In genomic region chr9:44373386-44373785, GRCm38 (mm10) we compare ENCODE assay signal across 25 mouse cellular contexts. TPM values are rescaled to one million over a fixed set of nuclear protein-coding genes. Genes with fewer than 3 reads are reported as not detected.
A peak's percentile ranks its signal among the peaks of the same experiment; 100 is the strongest.
DNase-seq lines count a peak whose midpoint lies in the region; ATAC-seq lines count a peak whose summit lies in the region.
"Had no signal": no experiment of that assay in that cellular context is flagged by ENCODE, and none has a peak within 500 bp of the region (broad histone marks: within the 10 kb centered on the region; RNA-seq: fewer than 3 reads in every experiment).

No protein-coding gene starts in this region.

- H3K36me3 ChIP-seq in heart, embryonic 12.5 days = no peaks in the 10 kb centered on the region
- no peaks in the 10 kb centered on the region for H3K36me3 ChIP-seq in heart, embryonic 10.5 days
- no peaks in the 10 kb centered on the region for H3K36me3 ChIP-seq in liver, embryonic 12.5 days
- no peaks in the 10 kb centered on the region for H3K36me3 ChIP-seq in liver, embryonic 11.5 days (ENCODE audit: control insufficient read depth, insufficient read depth, low read length)
- no peaks in the 10 kb centered on the region for H3K36me3 ChIP-seq in liver, embryonic 13.5 days
- H3K36me3 ChIP-seq: embryonic facial prominence, embryonic 15.5 days; heart, embryonic 13.5 days; hindbrain, embryonic 15.5 days had no signal

- no peak overlapping the region for H3K9ac ChIP-seq in heart, embryonic 12.5 days
- peak overlapping the region; percentile 9; the same call in 1 of the 2 replicates for H3K9ac ChIP-seq in liver, embryonic 12.5 days
- H3K9ac ChIP-seq in liver, embryonic 11.5 days (ENCODE audit: low read depth, low read length) = no peak overlapping the region
- H3K9ac ChIP-seq in liver, embryonic 13.5 days = peak overlapping the region; percentile 28; the same call in 1 of the 2 replicates
- H3K9ac ChIP-seq: embryonic facial prominence, embryonic 15.5 days; forebrain, embryonic 13.5 days; forebrain, postnatal 0 days; heart, embryonic 13.5 days; hindbrain, embryonic 15.5 days had no signal

- DNase-seq in heart, embryonic 10.5 days (ENCODE audit: low spot score) = no peak
- no peak for DNase-seq in liver, embryonic 11.5 days (ENCODE audit: low spot score)
- DNase-seq in liver, embryonic 13.5 days = no peak
- DNase-seq in embryo, embryonic 10.5 days (ENCODE audit: low spot score) = no peak
- no peak for DNase-seq in ovary, postnatal 36 days (ENCODE audit: low spot score)
- DNase-seq in cerebellum, postnatal 4 days (ENCODE audit: low spot score in 2 of 2) = no peak
- DNase-seq: adrenal gland, postnatal 14 days; B cell, adult 2 months; cerebellum, adult 11-12 months; cerebellum, adult 9-10 months; cerebellum, postnatal 25 days; embryo, embryonic 11 days; forebrain, postnatal 0 days; gastrocnemius, postnatal 14 days; heart, adult 2 months; heart, postnatal 36 days had no signal

- H3K4me1 ChIP-seq in heart, embryonic 12.5 days (replicated peaks) = peaks cover 2% of the 10 kb centered on the region; the same call in 1 of the 2 replicates
- H3K4me1 ChIP-seq in heart, embryonic 10.5 days = peaks cover 4% of the 10 kb centered on the region; the same call in 1 of the 2 replicates
- peaks cover 20% of the 10 kb centered on the region for H3K4me1 ChIP-seq in liver, embryonic 12.5 days
- peaks cover 7% of the 10 kb centered on the region for H3K4me1 ChIP-seq in liver, embryonic 11.5 days (replicated peaks; ENCODE audit: control insufficient read depth, insufficient read depth, low read length)
- peaks cover 18% of the 10 kb centered on the region for H3K4me1 ChIP-seq in liver, embryonic 13.5 days (replicated peaks)
- H3K4me1 ChIP-seq: embryonic facial prominence, embryonic 15.5 days had no signal

- H3K27ac ChIP-seq in heart, embryonic 12.5 days (ENCODE audit: poor library complexity, severe bottlenecking) = no peak overlapping the region
- H3K27ac ChIP-seq in heart, embryonic 10.5 days = no peak overlapping the region
- peak overlapping the region; percentile 27; the same call in 1 of the 2 replicates for H3K27ac ChIP-seq in liver, embryonic 12.5 days
- H3K27ac ChIP-seq in liver, embryonic 11.5 days (ENCODE audit: low read depth, low read length) = no peak overlapping the region
- H3K27ac ChIP-seq in liver, embryonic 13.5 days = peak overlapping the region; percentile 21
- H3K27ac ChIP-seq: embryonic facial prominence, embryonic 15.5 days; forebrain, embryonic 13.5 days; heart, adult 2 months; heart, embryonic 13.5 days; hindbrain, embryonic 15.5 days had no signal

- ATAC-seq in heart, embryonic 12.5 days (ENCODE audit: insufficient number of reproducible peaks, low FRiP score) = peak; percentile 18; the same call in 1 of the 2 replicates
- ATAC-seq in liver, embryonic 12.5 days = 0 out of 2 replicates have a peak, but pooled peaks have one; percentile 42
- ATAC-seq in liver, embryonic 11.5 days (replicated peaks; ENCODE audit: low FRiP score) = no peak
- ATAC-seq in liver, embryonic 13.5 days (ENCODE audit: low read depth) = no peak
- ATAC-seq: activated CD4-positive, CD25-positive, alpha-beta regulatory T cell, adult 4 months; CD4-positive, CD25-positive, alpha-beta regulatory T cell, adult 4 months; forebrain, embryonic 13.5 days; forebrain, postnatal 0 days; Patski had no signal

- no peaks in the 10 kb centered on the region for H3K27me3 ChIP-seq in heart, embryonic 12.5 days (replicated peaks)
- H3K27me3 ChIP-seq in heart, embryonic 10.5 days (ENCODE audit: insufficient read depth, poor library complexity, severe bottlenecking) = no peaks in the 10 kb centered on the region
- H3K27me3 ChIP-seq in liver, embryonic 12.5 days (replicated peaks) = no peaks in the 10 kb centered on the region
- H3K27me3 ChIP-seq in liver, embryonic 11.5 days (replicated peaks; ENCODE audit: control insufficient read depth, insufficient read depth, low read length) = no peaks in the 10 kb centered on the region
- H3K27me3 ChIP-seq in liver, embryonic 13.5 days = no peaks in the 10 kb centered on the region
- H3K27me3 ChIP-seq: embryonic facial prominence, embryonic 15.5 days; forebrain, embryonic 13.5 days; heart, embryonic 13.5 days; hindbrain, embryonic 15.5 days; Patski had no signal

- no peak overlapping the region for H3K4me3 ChIP-seq in heart, embryonic 12.5 days
- no peak overlapping the region for H3K4me3 ChIP-seq in heart, embryonic 10.5 days
- no peak overlapping the region for H3K4me3 ChIP-seq in liver, embryonic 12.5 days
- no peak overlapping the region for H3K4me3 ChIP-seq in liver, embryonic 11.5 days (ENCODE audit: low read depth, low read length)
- no peak overlapping the region for H3K4me3 ChIP-seq in liver, embryonic 13.5 days (replicated peaks)
- H3K4me3 ChIP-seq: embryonic facial prominence, embryonic 15.5 days; forebrain, embryonic 13.5 days; heart, adult 2 months; heart, embryonic 13.5 days; hindbrain, embryonic 15.5 days had no signal

- no peaks in the 10 kb centered on the region for H3K9me3 ChIP-seq in heart, embryonic 12.5 days (replicated peaks)
- H3K9me3 ChIP-seq in heart, embryonic 10.5 days = no peaks in the 10 kb centered on the region
- no peaks in the 10 kb centered on the region for H3K9me3 ChIP-seq in liver, embryonic 12.5 days (replicated peaks)
- no peaks in the 10 kb centered on the region for H3K9me3 ChIP-seq in liver, embryonic 11.5 days (ENCODE audit: control insufficient read depth, low read length)
- H3K9me3 ChIP-seq in liver, embryonic 13.5 days (replicated peaks) = no peaks in the 10 kb centered on the region
- H3K9me3 ChIP-seq: embryonic facial prominence, embryonic 15.5 days; forebrain, embryonic 13.5 days; heart, embryonic 13.5 days; hindbrain, embryonic 15.5 days had no signal

- no peak overlapping the region for H3K4me2 ChIP-seq in heart, embryonic 12.5 days
- H3K4me2 ChIP-seq in liver, embryonic 12.5 days = no peak overlapping the region
- H3K4me2 ChIP-seq in liver, embryonic 11.5 days = no peak overlapping the region
- no peak overlapping the region for H3K4me2 ChIP-seq in liver, embryonic 13.5 days
- H3K4me2 ChIP-seq: embryonic facial prominence, embryonic 15.5 days; forebrain, embryonic 13.5 days; heart, embryonic 13.5 days; hindbrain, embryonic 15.5 days had no signal

RNA-seq across cellular contexts. Expression of gene Hyou1, which starts 5.9 kb away (rescaled TPM):
- polyA plus RNA-seq in heart, embryonic 12.5 days (2016; fragmentation: Nextera tagmentation; extraction: Ambion mirVana) = 21.5 and 23.6 TPM in 2 replicates
- 23.4 and 25.0 TPM in 2 replicates for polyA plus RNA-seq in heart, embryonic 10.5 days (2016; fragmentation: Nextera tagmentation; extraction: Ambion mirVana)
- polyA plus RNA-seq in liver, embryonic 12.5 days (2016; fragmentation: Nextera tagmentation; extraction: Ambion mirVana) = 24.4 and 26.4 TPM in 2 replicates
- polyA plus RNA-seq in liver, embryonic 11.5 days (2014; fragmentation: Nextera tagmentation; extraction: Ambion mirVana) = 37.1 and 37.7 TPM in 2 replicates
- 15.8 and 19.0 TPM in 2 replicates for polyA plus RNA-seq in liver, embryonic 13.5 days (2015; fragmentation: Nextera tagmentation; extraction: Ambion mirVana)

RNA-seq across cellular contexts. Expression of gene Vps11, which starts 11.9 kb away (rescaled TPM):
- 19.7 and 21.8 TPM in 2 replicates for polyA plus RNA-seq in heart, embryonic 12.5 days (2016; fragmentation: Nextera tagmentation; extraction: Ambion mirVana)
- polyA plus RNA-seq in heart, embryonic 10.5 days (2016; fragmentation: Nextera tagmentation; extraction: Ambion mirVana) = 22.8 and 26.3 TPM in 2 replicates
- 17.0 and 19.0 TPM in 2 replicates for polyA plus RNA-seq in liver, embryonic 12.5 days (2016; fragmentation: Nextera tagmentation; extraction: Ambion mirVana)
- polyA plus RNA-seq in liver, embryonic 11.5 days (2014; fragmentation: Nextera tagmentation; extraction: Ambion mirVana) = 25.2 and 26.1 TPM in 2 replicates
- polyA plus RNA-seq in liver, embryonic 13.5 days (2015; fragmentation: Nextera tagmentation; extraction: Ambion mirVana) = 14.8 and 15.3 TPM in 2 replicates

RNA-seq across cellular contexts. Expression of gene Slc37a4, which starts 23.3 kb away (rescaled TPM):
- 28.1 and 33.0 TPM in 2 replicates for polyA plus RNA-seq in heart, embryonic 12.5 days (2016; fragmentation: Nextera tagmentation; extraction: Ambion mirVana)
- polyA plus RNA-seq in heart, embryonic 10.5 days (2016; fragmentation: Nextera tagmentation; extraction: Ambion mirVana) = 25.3 and 33.4 TPM in 2 replicates
- polyA plus RNA-seq in liver, embryonic 12.5 days (2016; fragmentation: Nextera tagmentation; extraction: Ambion mirVana) = 19.7 and 21.1 TPM in 2 replicates
- 33.2 TPM in 2 replicates for polyA plus RNA-seq in liver, embryonic 11.5 days (2014; fragmentation: Nextera tagmentation; extraction: Ambion mirVana)
- 18.4 and 21.3 TPM in 2 replicates for polyA plus RNA-seq in liver, embryonic 13.5 days (2015; fragmentation: Nextera tagmentation; extraction: Ambion mirVana)

RNA-seq across cellular contexts. Expression of gene Hmbs, which starts 29.4 kb away (rescaled TPM):
- polyA plus RNA-seq in heart, embryonic 12.5 days (2016; fragmentation: Nextera tagmentation; extraction: Ambion mirVana) = 158 and 176 TPM in 2 replicates
- 276 and 285 TPM in 2 replicates for polyA plus RNA-seq in heart, embryonic 10.5 days (2016; fragmentation: Nextera tagmentation; extraction: Ambion mirVana)
- polyA plus RNA-seq in liver, embryonic 12.5 days (2016; fragmentation: Nextera tagmentation; extraction: Ambion mirVana) = 1,354 and 1,355 TPM in 2 replicates
- polyA plus RNA-seq in liver, embryonic 11.5 days (2014; fragmentation: Nextera tagmentation; extraction: Ambion mirVana) = 879 and 949 TPM in 2 replicates
- polyA plus RNA-seq in liver, embryonic 13.5 days (2015; fragmentation: Nextera tagmentation; extraction: Ambion mirVana) = 1,411 and 1,456 TPM in 2 replicates

RNA-seq across cellular contexts. Expression of gene Rps25, which starts 33.6 kb away (rescaled TPM):
- polyA plus RNA-seq in heart, embryonic 12.5 days (2016; fragmentation: Nextera tagmentation; extraction: Ambion mirVana) = 1,234 and 1,239 TPM in 2 replicates
- polyA plus RNA-seq in heart, embryonic 10.5 days (2016; fragmentation: Nextera tagmentation; extraction: Ambion mirVana) = 1,461 and 1,463 TPM in 2 replicates
- 1,783 and 1,792 TPM in 2 replicates for polyA plus RNA-seq in liver, embryonic 12.5 days (2016; fragmentation: Nextera tagmentation; extraction: Ambion mirVana)
- 2,656 and 2,838 TPM in 2 replicates for polyA plus RNA-seq in liver, embryonic 11.5 days (2014; fragmentation: Nextera tagmentation; extraction: Ambion mirVana)
- 1,487 and 1,590 TPM in 2 replicates for polyA plus RNA-seq in liver, embryonic 13.5 days (2015; fragmentation: Nextera tagmentation; extraction: Ambion mirVana)

Comparison
In these comparisons a context has a peak if more than half of its experiments do, and no peak if none do; other contexts are left out.
1. ATAC-seq: peak in heart, embryonic 12.5 days (single experiment) and liver, embryonic 12.5 days (single experiment); none in liver, embryonic 11.5 days (single experiment) and liver, embryonic 13.5 days (single experiment).
2. H3K27ac ChIP-seq: peak in liver, embryonic 12.5 days (single experiment) and liver, embryonic 13.5 days (single experiment); none in heart, embryonic 12.5 days (single experiment), heart, embryonic 10.5 days (single experiment) and liver, embryonic 11.5 days (single experiment).
3. H3K9ac ChIP-seq: peak in liver, embryonic 12.5 days (single experiment) and liver, embryonic 13.5 days (single experiment); none in heart, embryonic 12.5 days (single experiment) and liver, embryonic 11.5 days (single experiment).